ENCODE assay signal across 7 mouse cellular contexts in genomic region chr5:93045371-93045714, GRCm38 (mm10). TPM values are rescaled to one million over a fixed set of nuclear protein-coding genes. Genes with fewer than 3 reads are reported as not detected.
DNase-seq lines count a peak whose midpoint lies in the region; ATAC-seq and TF ChIP-seq lines count a peak whose summit lies in the region.

No protein-coding gene starts in this region.

- H3K27ac ChIP-seq in lung, embryonic 14.5 days (ENCODE audit: low read depth) = peak overlapping the region; percentile 43; the same call in 1 of the 2 replicates
- no peak overlapping the region for H3K27ac ChIP-seq in forebrain, embryonic 12.5 days
- H3K27ac ChIP-seq in limb, embryonic 12.5 days = no peak overlapping the region
- H3K27ac ChIP-seq in olfactory bulb, adult 2 months (ENCODE audit: insufficient read depth, low read depth, low read length) = no peak overlapping the region

- DNase-seq in lung, embryonic 14.5 days = no peak
- DNase-seq in lung, postnatal 4 days = no peak
- DNase-seq in urinary bladder, postnatal 4 days (ENCODE audit: low spot score in 2 of 2) = no peak
- DNase-seq in adrenal gland, postnatal 14 days = no peak

- H3K4me3 ChIP-seq in lung, embryonic 14.5 days (ENCODE audit: low read depth, low read length) = peak overlapping the region; percentile 51
- H3K4me3 ChIP-seq in forebrain, embryonic 12.5 days (replicated peaks) = peak overlapping the region; percentile 47
- peak overlapping the region; percentile 59 for H3K4me3 ChIP-seq in limb, embryonic 12.5 days (replicated peaks)
- H3K4me3 ChIP-seq in olfactory bulb, adult 2 months (ENCODE audit: insufficient read depth, low read depth, low read length) = peak overlapping the region; percentile 45

- no peak for TF ChIP-seq POLR2A in olfactory bulb, adult 2 months (IDR thresholded peaks at IDR 0.05; ENCODE audit: insufficient read depth, low read depth, low read length)

- ATAC-seq in lung, embryonic 14.5 days (ENCODE audit: insufficient read depth) = no peak
- no peak; the same call in 1 of the 2 replicates for ATAC-seq in forebrain, embryonic 12.5 days (ENCODE audit: low FRiP score)
- no peak for ATAC-seq in limb, embryonic 12.5 days (ENCODE audit: insufficient number of reproducible peaks, insufficient read depth, low FRiP score, low TSS enrichment, low read depth)

- WGBS in lung, embryonic 14.5 days = under 1% methylated on average over 19 of the region's 19 CpGs
- WGBS in forebrain, embryonic 12.5 days = 1% methylated on average over 19 of the region's 19 CpGs
- WGBS in limb, embryonic 12.5 days = under 1% methylated on average over 19 of the region's 19 CpGs
- 8% methylated on average over 19 of the region's 19 CpGs for WGBS in olfactory bulb, adult 2 months

- peak overlapping the region; percentile 49 for H3K9ac ChIP-seq in lung, embryonic 14.5 days
- peak overlapping the region; percentile 47; the same call in 1 of the 2 replicates for H3K9ac ChIP-seq in forebrain, embryonic 12.5 days
- peak overlapping the region; percentile 53; the same call in 1 of the 2 replicates for H3K9ac ChIP-seq in limb, embryonic 12.5 days (replicated peaks)

- H3K4me1 ChIP-seq in lung, embryonic 14.5 days (ENCODE audit: insufficient read depth) = peaks cover 10% of the 10 kb centered on the region; the same call in 1 of the 2 replicates
- H3K4me1 ChIP-seq in forebrain, embryonic 12.5 days = peaks cover 18% of the 10 kb centered on the region
- H3K4me1 ChIP-seq in limb, embryonic 12.5 days (replicated peaks) = peaks cover 19% of the 10 kb centered on the region
- H3K4me1 ChIP-seq in olfactory bulb, adult 2 months (ENCODE audit: control insufficient read depth, insufficient read depth, low read length) = peaks cover 19% of the 10 kb centered on the region

- peak overlapping the region; percentile 86 for H3K4me2 ChIP-seq in lung, embryonic 14.5 days
- H3K4me2 ChIP-seq in forebrain, embryonic 12.5 days = peak overlapping the region; percentile 84
- H3K4me2 ChIP-seq in limb, embryonic 12.5 days = peak overlapping the region; percentile 99

- H3K9me3 ChIP-seq in lung, embryonic 14.5 days (ENCODE audit: low read depth, low read length) = no peaks in the 10 kb centered on the region
- no peaks in the 10 kb centered on the region for H3K9me3 ChIP-seq in forebrain, embryonic 12.5 days
- no peaks in the 10 kb centered on the region for H3K9me3 ChIP-seq in limb, embryonic 12.5 days

- H3K36me3 ChIP-seq in lung, embryonic 14.5 days (ENCODE audit: insufficient read depth) = no peaks in the 10 kb centered on the region
- H3K36me3 ChIP-seq in forebrain, embryonic 12.5 days (replicated peaks) = no peaks in the 10 kb centered on the region
- no peaks in the 10 kb centered on the region for H3K36me3 ChIP-seq in limb, embryonic 12.5 days

- TF ChIP-seq CTCF in lung, embryonic 14.5 days (IDR thresholded peaks at IDR 0.05; ENCODE audit: low read depth) = no peak; the same call in 1 of the 2 replicates
- TF ChIP-seq CTCF in olfactory bulb, adult 2 months (IDR thresholded peaks at IDR 0.05; ENCODE audit: insufficient read depth, low read depth, low read length) = no peak

- peaks cover 69% of the 10 kb centered on the region for H3K27me3 ChIP-seq in lung, embryonic 14.5 days (ENCODE audit: insufficient read depth, low read length)
- peaks cover 81% of the 10 kb centered on the region for H3K27me3 ChIP-seq in forebrain, embryonic 12.5 days
- peaks cover 85% of the 10 kb centered on the region for H3K27me3 ChIP-seq in limb, embryonic 12.5 days

RNA-seq across cellular contexts. Expression of gene Sowahb, which starts 0.5 kb away (rescaled TPM):
- polyA plus RNA-seq in lung, embryonic 14.5 days (2014; fragmentation: Nextera tagmentation; extraction: Ambion mirVana) = 1.8 and 2.0 TPM in 2 replicates
- 0.18 and 0.29 TPM in 2 replicates for polyA plus RNA-seq in forebrain, embryonic 12.5 days (2016; fragmentation: Nextera tagmentation; extraction: Ambion mirVana)
- polyA plus RNA-seq in limb, embryonic 12.5 days (2016; fragmentation: Nextera tagmentation; extraction: Ambion mirVana) = 0.64 and 0.73 TPM in 2 replicates
- not detected in 2 replicates for polyA plus RNA-seq in olfactory bulb, adult 2 months (2012; ENCODE audit: insufficient read depth, insufficient read length, low replicate concordance, missing spikeins)
- 0.78 TPM in 1 of 2 replicates, not detected in the other for total RNA-seq in adrenal gland, postnatal 14 days (2021)

RNA-seq across cellular contexts. Expression of gene Sept11, which starts 47.9 kb away (rescaled TPM):
- 184 and 186 TPM in 2 replicates for polyA plus RNA-seq in lung, embryonic 14.5 days (2014; fragmentation: Nextera tagmentation; extraction: Ambion mirVana)
- 302 and 335 TPM in 2 replicates for polyA plus RNA-seq in forebrain, embryonic 12.5 days (2016; fragmentation: Nextera tagmentation; extraction: Ambion mirVana)
- 258 and 277 TPM in 2 replicates for polyA plus RNA-seq in limb, embryonic 12.5 days (2016; fragmentation: Nextera tagmentation; extraction: Ambion mirVana)
- polyA plus RNA-seq in olfactory bulb, adult 2 months (2012; ENCODE audit: insufficient read depth, insufficient read length, low replicate concordance, missing spikeins) = 171 TPM in 1 of 2 replicates, not detected in the other
- 56.7 and 59.4 TPM in 2 replicates for total RNA-seq in adrenal gland, postnatal 14 days (2021)
